Mouse (Mus musculus): ENCODE results near the gene Pbx1.

The Pbx1 gene

DNA sequence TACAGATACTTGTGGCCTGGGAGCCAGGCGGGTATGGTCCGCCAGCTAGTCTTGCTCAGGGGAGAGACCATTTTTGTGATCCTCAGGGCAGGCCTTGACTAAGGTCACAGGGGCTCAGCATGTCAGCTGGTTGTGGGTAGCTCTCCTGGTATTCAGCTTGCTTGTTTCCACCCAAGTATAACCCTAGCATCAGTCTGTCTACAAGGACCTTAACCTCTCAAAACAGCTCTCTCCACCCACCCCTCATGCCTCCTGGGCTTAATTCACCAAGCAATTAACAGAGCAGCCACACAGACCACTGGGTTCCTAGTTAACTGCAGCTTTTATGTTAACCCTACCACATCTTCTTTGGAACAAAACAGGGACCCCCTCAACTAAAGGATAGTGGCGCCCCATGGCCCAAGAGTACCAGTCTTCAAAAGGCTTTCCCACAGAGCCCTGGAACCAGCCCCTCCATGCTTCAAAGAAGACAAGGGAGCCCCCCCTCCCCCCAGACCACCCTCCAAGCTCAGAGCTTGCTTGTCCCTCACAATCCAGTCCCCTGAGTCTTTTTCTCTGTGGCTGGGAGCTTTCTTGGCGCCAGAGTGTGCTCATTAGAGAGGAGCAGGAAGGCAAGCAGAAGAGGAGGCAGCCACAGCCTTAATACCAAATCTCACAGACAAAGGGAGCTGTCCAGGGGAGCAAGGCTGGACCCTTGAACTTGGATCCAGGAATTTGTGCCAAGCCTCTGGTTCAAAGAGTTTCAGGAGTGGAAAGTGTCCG is 48.1 kb downstream of the Pbx1 start:
- peak; percentile 71 for DNase-seq (ENCODE audit: low spot score)

DNA sequence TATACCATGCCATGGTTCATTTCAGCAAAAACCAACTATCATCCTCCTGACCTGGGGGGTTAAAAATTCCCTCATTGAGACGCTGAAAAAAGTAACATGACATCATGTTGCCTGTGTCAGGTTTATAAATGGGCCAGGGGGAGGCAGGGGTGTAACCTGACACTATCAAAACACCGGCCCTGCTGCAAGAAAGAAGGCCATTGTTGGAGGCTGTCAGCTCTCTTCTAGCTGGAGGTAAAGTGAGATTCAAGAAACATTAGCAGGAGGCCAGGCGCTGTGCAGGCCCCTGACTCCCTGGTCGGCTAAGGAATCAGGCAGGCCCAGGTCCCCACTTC is 49.3 kb downstream of the Pbx1 start:
- peak; percentile 56 for DNase-seq (ENCODE audit: low spot score)

DNA sequence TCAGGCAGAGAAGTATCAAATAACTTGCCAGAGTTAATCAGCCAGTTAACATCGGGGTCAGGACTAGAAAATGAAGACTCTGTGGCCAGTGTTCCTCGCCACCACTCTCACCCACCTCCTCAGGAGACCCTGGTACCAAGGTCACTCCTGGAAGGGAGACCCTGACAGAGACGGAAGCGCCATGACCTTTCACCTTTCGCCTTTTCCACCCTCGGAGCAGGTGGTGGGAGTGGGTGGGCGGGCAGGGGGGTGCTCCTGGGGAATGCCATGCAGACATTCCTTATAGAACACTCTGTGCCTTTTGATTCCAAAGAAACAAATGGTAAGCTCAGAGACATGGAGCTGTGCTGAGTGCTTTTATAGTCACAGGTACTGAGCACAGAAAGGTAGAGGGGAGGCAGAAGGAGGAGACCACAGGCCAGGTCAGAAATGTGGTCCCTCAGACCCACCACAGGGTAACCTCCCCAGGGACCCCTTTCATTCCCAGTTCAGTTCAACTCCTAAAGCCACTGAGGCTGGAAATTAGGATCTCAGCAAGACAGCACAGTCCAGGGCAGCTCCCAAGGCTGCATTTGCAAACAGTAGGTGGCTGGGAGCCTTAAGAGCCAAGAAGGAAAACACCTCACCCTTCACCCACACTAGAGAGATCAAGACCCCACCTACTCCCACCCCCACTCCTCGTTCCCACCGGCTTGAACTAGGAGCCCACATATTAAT is 49.8 kb downstream of the Pbx1 start:
- no peak for DNase-seq (ENCODE audit: low spot score)

DNA sequence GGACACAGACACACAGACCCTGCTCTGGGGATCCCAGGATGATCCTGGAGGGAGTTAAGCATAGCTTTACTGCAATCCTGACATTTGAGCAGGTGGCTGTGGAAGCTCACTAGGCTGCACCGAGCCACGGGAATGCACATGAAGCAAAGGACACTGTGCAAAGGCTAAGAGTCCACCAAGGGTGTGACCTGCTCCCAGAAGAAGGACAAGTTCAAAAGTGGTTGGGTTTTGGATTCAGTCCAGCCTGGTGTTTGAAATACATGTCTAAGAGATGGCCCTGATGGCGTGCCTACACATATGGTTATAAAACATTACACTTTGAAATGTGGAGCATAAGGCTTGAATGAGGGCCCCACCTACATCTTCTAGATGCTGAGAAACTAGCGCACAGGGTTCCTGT is 50.6 kb downstream of the Pbx1 start:
- DNase-seq (ENCODE audit: low spot score), result no peak

DNA sequence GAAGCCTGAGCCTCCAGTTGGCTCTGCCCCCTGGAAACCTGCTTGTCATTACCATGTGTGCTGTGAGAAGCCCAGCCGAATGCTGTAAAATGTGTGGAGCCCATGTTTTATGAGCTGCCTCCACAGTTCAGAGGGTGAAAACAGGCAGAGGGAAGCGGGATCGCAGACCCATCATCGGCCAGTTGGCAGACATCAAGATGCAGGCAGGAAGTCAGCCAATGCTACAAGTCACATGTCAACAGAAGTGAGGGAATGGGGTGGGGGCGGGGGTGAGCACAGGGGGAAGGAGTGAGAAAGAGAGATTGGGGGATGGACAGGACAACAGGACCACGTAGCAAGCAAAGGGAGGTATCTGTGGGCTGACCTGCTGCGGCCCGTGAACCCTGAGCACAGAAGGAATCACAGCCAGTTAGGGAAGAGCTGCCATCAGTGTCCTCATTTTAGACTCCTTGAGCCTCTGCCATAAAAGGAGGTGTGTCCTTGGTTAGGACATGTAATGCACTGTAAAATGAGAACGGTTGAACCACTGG is 51.8 kb downstream of the Pbx1 start:
- DNase-seq (ENCODE audit: low spot score), result no peak

DNA sequence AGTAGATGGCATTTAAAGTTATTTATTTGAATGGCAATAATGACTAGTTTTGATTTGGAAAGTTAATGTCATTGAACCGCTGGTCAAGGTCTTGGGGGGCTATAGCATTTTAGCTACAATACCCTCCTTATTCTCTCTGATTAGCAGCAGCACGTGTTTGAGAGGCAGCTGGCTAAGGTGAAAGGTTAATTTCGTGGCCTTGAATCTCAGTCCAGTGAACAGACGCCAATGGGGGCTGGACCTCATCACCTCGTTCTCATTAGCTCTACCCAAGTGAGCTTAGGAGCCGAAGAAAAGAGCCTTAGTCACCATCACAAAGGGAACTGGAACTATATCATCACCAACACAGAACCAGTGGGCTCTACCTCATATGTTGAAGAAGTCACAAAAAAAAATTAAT is 54.4 kb downstream of the Pbx1 start:
- DNase-seq (ENCODE audit: low spot score), result no peak

DNA sequence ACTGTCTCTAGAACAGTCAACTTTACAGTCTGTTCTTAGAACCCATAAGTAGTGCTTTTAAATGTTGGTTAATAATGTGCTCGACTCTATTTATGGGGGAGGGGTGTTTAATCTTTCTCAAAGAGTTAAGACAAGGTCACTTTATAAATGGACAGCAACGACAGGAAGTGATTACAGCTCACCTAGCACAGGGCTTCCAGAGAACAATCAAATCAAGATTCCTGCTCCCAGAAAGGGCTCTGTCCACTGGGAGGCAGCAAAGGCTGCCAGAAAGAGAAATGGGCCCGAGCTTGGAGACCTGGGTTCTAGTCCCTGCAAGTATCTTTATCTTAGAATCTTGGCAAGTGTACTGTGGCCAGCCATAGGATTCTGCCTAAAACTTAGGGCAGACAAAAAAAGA is 55.7 kb downstream of the Pbx1 start:
- no peak for DNase-seq (ENCODE audit: low spot score)

DNA sequence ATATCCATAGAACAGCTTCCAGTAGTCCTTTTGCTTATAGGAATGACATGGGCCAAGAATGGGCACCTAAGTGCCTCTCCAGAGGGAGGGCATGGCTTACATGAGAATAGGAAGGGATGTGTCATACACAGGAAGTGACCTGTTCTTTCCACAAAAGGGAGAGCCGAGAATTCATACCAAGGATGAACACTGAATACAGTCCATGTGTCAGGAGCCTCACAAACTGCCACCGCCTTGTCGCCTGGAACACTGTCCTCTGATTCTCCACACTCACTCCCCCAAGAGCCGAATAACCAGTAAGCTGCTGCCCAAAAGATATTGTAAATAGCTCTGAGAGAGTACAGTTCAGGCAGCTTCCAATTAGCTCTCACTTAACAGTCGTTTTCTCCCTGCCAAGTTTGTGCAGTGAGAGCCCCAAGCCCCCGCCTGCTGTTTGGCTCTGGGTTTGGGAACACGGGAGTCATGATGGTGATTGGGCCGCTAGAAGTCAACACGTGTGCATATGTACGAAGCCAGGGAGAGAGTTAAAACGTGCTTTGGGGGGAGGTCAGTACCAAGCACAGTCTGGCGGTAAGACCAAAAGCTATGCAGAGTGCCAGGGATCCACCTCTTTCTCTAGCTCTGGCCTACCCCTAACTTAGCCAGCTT is 57.0 kb downstream of the Pbx1 start:
- DNase-seq (ENCODE audit: low spot score), result no peak

DNA sequence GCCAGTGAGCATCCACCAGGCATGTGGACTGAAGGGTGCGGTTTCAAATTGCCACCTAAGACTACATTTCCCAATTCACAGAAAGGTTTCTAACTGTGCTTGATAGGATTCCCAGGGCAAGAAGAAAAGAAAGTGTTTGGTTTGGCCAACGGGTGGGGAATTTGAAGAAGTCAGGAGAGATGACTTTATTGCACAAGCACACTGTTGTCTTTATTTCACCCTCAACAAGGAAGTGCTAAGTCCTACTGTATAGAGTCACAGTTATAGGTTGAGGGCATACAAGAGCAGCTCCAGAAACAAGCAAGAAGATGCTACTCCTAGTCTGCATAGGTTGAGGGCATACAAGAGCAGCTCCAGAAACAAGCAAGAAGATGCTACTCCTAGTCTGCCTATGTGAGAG is 60.0 kb downstream of the Pbx1 start:
- DNase-seq (ENCODE audit: low spot score), result no peak

DNA sequence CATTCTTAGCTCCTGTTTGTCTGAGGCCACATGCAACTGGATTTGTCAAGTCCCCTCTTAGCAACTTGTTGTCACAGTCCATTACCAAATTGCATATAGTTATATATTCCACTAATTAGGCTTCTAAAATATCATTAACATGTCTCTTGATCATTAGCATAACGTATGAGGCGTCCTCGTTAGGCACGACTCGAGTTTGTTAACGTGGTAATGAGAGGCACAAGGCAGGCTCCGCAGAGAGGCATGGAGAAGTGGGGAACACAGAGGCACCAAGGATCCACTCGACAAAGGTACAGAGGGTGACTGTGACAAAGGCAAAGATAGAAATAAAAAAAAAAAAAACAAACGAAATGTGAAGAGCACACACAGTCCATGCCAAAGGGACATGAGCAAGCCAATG is 61.1 kb downstream of the Pbx1 start:
- no peak for DNase-seq (ENCODE audit: low spot score)

DNA sequence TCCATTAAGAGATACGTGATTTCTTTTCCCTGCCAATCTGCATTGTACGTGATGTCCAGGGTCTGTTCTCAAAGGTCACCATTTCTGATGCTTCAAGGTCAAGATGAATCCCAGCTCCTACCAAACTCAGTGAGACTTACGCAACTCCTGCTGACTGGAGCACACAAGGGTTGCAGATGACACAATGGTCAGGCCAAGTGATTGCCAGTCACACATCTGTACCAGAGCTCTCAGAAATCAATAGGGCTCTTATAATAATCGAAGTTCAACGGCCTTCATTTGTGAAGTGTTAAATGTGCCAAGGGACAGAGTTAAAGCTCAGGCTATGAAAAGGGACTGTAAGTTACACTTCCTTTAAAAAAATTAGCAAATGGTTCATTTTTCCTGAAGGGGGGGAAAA is 65.8 kb downstream of the Pbx1 start:
- DNase-seq (ENCODE audit: low spot score), result no peak

DNA sequence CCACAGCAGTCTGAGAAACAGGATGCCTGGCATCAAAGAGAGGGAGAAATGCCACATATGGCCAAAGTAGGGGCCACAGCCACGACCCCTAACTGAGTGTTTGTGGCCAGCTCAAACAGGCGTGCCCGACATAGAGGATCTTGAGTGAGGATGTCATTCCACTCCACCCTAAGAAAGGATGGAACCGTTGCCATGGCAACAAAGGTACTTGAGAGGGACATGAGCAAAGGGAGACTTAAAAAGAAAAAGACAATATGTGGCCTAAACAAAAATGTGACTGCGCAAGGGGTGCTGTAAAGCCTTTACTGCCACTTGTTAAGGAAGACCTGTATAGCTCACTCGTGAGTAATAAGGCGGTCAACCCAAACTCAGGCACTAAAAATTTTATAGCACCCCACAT is 67.7 kb downstream of the Pbx1 start:
- no peak for DNase-seq (ENCODE audit: low spot score)

DNA sequence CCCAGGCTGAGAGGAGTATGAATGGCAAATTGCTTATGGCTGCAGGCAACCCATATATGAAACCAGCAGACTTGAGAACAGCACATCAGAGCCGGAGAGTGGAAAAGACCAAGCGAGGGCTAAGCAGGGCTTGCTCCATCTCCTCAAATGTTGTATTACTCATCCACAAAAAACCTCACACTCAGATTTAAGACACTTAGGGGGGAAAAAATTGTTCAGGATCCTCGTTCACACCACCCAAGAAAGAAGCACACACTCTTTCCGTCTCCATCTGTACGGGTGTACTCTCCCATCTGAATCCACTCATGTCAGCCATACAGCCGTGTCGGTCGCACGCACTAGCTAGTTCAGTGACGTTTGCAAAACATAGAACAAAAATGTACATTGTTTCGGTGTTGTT is 69.0 kb downstream of the Pbx1 start:
- DNase-seq (ENCODE audit: low spot score), result no peak

DNA sequence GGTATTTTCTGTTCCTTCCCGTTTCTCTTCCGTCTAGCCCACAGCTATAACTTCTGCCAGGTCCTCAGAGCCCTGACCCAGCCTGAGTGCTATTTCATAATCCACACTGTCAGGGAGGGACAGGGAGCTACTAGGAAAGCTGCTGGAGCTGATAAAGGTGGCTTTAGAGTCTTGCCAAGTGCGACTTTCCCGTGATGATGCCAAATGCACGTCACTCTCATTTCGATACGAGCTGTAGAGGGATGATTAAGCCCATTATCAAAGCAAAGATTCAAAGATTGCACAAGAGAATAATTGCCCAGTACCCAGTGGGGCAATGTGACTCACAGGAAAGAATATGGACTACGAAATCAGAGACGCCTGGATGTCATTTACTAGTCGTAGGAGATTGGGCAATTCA is 69.6 kb downstream of the Pbx1 start:
- no peak for DNase-seq (ENCODE audit: low spot score)

DNA sequence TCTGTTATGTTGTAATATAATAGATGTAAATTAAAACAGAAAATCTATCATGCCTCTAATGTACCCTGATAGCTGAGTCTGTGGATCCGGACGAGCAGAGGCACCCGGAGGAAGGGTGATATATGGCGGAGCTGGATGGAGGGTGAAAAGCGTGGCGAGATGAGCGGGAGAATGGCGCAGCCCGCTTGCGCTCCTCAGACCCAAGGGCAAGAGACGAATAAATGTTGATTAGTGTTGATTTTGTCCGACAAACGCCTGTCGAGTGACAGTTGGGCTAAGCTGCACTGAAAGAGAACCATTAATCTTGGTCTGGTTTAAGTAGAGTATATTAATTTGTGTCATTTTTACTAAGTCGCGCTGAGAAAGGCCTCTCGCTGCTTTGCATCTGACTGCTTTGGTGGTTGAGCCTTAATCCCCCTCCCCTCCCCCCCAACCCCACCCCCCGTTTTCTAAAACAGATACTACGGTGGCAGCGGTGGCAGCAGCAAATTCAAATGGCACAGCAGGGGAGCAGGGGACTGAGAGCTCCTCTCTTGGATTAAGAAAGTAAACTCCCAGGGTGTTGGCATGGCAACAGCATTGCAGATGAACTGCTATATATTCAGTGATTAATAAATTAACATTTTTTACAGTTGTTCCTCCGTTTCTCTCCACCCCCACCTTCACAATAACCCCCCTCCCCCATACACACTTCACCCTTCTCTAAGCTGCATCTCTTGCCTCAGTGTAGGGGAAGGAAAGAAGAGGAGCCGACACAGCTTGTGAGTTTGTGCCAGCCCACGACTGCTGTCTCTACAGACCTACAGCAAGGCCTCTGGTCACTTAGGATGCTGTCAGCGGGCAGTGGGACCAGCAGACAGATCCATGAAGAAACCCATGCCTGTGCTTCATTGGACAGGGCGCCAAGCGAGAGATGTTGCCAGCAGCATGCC is 74.1 kb downstream of the Pbx1 start:
- DNase-seq (ENCODE audit: low spot score), result peak; percentile 79

DNA sequence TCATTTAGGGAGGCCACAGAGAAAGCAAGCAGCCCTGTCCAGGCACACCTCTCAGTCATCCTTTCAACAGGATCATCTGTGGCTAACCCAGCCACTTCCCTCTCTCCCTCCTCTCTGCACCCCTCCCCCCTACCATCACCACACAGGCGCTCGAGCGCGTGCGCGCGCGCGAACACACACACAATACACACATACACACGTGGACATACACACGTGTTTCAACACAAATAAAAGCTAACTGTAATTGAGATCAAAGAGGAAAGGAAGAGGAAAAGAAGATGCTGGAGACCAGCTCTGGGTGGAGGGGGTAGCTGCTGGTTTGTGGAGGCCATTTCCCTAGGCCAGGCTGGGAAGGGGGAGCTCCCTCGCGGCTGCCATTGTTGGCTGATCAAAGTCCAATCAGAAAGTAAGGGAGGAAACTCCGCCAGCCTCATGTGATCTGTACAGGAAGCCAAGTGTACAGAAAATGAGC is 75.1 kb downstream of the Pbx1 start:
- peak; percentile 66 for DNase-seq (ENCODE audit: low spot score)

DNA sequence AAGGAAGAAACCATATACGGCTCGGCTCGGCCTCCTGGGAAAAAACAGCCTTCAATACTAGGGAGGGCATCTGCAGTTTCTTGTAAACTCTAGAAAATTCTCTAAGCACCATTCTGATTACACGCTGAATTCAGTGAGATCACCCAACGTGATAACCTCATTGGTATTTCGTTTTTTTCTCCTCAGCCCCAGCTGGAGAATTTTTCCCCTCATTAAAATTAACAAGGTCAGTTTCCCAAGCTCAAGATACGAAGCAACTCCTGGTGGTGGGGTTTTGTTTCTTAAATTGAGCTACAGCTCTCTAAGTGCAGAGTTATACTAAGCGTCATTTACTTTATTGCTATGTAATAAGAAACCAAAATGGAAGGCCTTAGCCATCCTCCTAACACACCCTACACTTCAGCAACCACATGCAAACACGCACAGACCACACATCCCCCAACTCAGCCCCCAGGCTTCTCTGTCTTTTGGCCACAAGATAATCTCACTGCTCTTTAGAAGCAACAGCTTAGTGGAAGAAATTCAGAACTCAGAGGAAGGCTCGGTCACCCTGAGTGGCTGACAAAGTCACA is 76.0 kb downstream of the Pbx1 start:
- DNase-seq (ENCODE audit: low spot score), result peak; percentile 51

DNA sequence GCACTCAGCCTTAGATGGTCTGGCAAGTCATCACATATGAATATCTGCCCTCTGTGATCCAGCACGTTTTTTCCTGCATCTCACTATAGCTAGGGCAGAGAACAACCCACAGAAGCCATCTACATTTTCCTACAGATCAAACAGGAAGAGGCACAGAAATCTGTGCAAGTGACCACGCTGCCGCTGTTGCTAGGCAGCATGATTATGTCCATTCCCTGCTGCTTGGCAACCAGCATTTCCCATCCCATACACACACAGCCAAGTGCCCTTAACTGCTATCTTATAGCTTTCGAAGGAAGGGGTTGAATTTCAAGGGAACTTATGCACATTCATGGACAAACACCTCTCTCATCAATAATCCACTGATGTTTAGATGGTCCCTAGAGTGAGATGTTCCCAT is 77.1 kb downstream of the Pbx1 start:
- peak; percentile 62 for DNase-seq (ENCODE audit: low spot score)

DNA sequence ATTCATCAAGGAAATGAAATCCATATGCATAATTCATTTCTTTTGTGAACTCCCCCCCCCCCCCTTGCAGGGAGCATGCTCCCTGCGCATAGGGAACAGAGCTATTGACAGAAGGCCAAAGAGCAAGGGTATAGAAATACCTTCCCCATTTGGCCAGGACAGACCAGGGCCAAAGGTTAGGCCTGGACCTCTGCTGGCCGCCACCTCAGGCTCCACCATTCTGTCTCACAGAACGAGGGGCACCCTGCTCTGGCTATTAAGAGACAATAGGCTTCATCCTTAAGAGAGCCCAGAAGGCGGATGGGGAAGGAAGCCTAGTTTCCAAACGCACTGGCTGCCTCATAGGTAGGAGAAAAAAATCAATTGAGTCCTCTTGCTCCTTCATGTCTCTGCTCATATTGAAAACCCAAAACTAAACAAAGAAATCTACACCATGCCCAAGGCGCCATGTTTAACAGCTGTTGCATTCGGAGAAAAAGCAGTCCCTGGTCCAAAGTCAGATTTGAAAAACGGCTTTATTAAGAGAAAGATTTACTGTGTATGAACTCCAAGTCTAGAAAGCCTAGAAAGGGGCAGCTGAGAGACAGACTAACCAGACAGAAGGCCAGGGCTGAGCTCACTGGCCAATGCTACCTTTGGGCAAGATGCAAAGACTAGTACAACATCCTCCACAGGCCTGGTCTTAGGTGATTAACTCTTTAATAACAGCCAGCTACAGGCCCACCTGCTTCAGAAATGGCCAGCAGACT is 83.9 kb downstream of the Pbx1 start:
- DNase-seq (ENCODE audit: low spot score), result no peak

DNA sequence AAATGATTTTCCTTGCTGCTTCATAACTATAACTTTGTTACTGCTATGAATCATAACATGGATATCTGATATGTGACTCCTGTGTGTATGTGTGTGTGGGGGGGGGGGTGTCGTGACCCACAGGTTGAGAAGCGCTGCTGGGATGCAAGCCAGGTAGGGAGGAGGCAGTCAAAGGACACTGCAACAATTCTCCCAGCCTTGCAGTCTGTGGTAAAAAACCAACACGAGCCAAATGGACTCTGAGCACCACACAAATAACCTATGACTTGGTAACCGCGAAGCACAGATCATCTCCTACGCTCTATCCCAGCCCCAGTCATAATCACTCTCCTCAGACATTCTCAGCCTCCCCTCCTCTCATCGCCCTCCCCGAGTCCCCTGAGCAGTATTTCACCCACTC is 87.2 kb downstream of the Pbx1 start:
- no peak for DNase-seq (ENCODE audit: low spot score)

DNA sequence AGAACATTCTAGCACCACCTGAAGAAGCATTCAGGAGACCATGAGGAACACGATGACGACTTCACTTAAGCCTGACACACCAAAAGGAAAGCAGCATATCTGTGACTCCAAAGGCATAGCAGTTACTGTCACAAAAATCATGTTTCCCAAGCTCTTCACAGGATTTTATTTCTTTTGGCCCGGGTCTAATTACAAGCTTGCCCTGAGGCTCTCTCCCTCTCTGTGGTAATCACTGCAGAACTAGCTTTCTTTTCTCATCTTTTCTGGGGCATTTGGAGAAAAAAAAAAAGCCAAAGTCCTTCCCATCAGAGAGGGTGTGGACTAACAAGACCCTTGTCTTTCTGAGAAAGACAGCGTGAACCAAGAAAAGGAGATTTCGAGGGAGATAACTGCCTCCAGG is 87.8 kb downstream of the Pbx1 start:
- no peak for DNase-seq (ENCODE audit: low spot score)

All from retina, embryonic 14.5 days (tissue).